Mouse (Mus musculus) intestine, postnatal 0 days (tissue): ENCODE data around the gene Cacybp. TPM values are rescaled to one million over a fixed set of nuclear protein-coding genes. Genes with fewer than 3 reads are reported as not detected.

ENCODE experiments used
- ATAC-seq: fragments of 200-750 bp; cut with Nextera tagmentation; 2 replicates; pipeline ENCODE4 v1.8.0; 2017; ENCODE audit warnings: mild to moderate bottlenecking, moderate TSS enrichment, moderate library complexity
- H3K27ac ChIP-seq: fragments of 300-500 bp; sonication (generic); 2 replicates; pipeline ENCODE4 v1.5.1; 2014; ENCODE audit warnings: mild to moderate bottlenecking, low read depth, low read length, moderate library complexity
- H3K27me3 ChIP-seq: fragments of 300-500 bp; sonication (generic); replicated peaks from 2 replicates; pipeline ENCODE4 v1.6.1; 2014; ENCODE audit warnings: low read length, mixed read lengths; ENCODE audit not compliant: control insufficient read depth, insufficient read depth
- H3K36me3 ChIP-seq: fragments of 300-500 bp; sonication (generic); 2 replicates; pipeline ENCODE4 v1.6.1; 2014; ENCODE audit warnings: mild to moderate bottlenecking, moderate library complexity; ENCODE audit not compliant: control insufficient read depth, insufficient read depth
- H3K4me1 ChIP-seq: fragments of 300-500 bp; sonication (generic); replicated peaks from 2 replicates; pipeline ENCODE4 v1.6.1; 2014; ENCODE audit warnings: antibody characterized with exemption, low read length, mixed read lengths; ENCODE audit not compliant: control insufficient read depth, insufficient read depth
- H3K4me2 ChIP-seq: fragments of 300-500 bp; sonication (generic); replicated peaks from 2 replicates; pipeline ENCODE4 v1.6.1; 2014; ENCODE audit warnings: low read depth, mild to moderate bottlenecking, moderate library complexity
- H3K4me3 ChIP-seq: fragments of 300-500 bp; sonication (generic); 2 replicates; pipeline ENCODE4 v1.5.1; 2014; ENCODE audit warnings: low read depth, low read length
- H3K9ac ChIP-seq: fragments of 300-500 bp; sonication (generic); 2 replicates; pipeline ENCODE4 v1.6.1; 2014; ENCODE audit warnings: mild to moderate bottlenecking, low read depth, low read length
- H3K9me3 ChIP-seq: fragments of 300-500 bp; sonication (generic); 2 replicates; pipeline ENCODE4 v1.6.1; 2016; ENCODE audit warnings: mixed run types; ENCODE audit not compliant: control insufficient read depth
- CTCF ChIP-seq: sonication (generic); IDR thresholded peaks from 2 replicates; pipeline ENCODE4 v1.5.1; 2016; ENCODE audit warnings: low read depth, mild to moderate bottlenecking, control low read depth, antibody characterized with exemption, moderate library complexity
- WGBS: fragments of 180-500 bp; shearing (Covaris S2); extraction: QIAGEN DNeasy Blood & Tissue Kit; methylation state at CpG from one replicate; pipeline ENCODE4 v1.1.7; 2014; 5-methylcytosine and 5-hydroxymethylcytosine counted together
- polyA plus RNA-seq: library from polyadenylated mRNA; unstranded; fragments of >200 nt; fragmentation: Nextera tagmentation; extraction: Ambion mirVana; gene quantifications from 2 replicates; pipeline ENCODE4 v1.2.1, GENCODE M21; 2015

Gene Cacybp
- polyA plus RNA-seq, 1 experiment from 2014 or later: 104 TPM

DNA sequence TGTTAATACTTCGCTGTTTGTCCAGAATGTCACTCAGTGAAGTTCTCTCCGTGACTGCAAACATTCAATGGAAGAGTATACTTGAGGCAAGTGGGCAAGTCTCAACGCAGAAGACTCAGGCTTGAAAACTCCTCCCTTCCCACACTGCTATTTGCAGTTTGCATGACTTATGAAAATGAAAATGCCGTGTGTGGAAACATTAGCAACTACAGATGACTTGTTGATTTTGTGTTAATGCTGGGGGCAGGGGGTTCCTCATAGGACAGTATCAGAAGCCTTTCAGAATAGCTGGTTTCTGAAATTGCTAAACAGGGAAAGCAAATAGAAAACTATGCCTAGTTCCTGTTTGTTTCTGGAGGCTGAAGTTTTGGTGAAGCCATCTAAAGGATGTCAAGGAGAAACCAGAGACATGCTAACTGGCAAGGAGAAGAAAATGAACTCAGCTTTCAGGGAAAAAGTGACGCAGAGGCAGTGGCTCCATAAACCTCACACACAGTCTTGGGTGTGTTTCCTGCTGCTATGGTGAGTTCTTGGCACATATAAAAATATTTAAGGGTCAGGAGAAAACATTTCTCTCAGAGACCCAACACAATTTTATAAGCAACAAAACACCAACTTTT, 38.8 kb upstream of the Cacybp start:
- Histone ChIP-seq H3K27ac (no peak overlapping the region), H3K36me3 (no peaks in the 10 kb centered on the region)
- WGBS: 71% methylated on average over 5 of the region's 5 CpGs

DNA sequence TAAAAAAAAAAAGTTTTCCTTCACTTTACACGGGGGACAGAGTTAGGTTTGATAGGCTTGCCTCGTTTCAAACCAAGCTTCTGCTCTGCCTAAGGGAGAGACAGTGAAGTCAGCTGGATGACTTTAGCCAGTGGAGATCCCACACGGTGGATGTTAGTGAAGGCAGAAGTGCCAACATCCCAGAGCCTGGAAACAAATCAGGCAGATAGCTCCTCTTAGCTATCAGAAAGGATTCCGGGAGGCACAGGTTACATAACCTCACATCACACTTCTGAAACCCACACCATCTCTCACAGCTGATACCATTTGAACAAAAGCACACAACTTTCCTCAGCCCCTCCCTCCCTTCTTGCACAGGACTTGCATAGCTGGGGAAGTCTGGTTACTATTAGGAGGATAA, 38.1 kb upstream of the Cacybp start:
- no peak overlapping the region for H3K9ac ChIP-seq
- H3K4me2 ChIP-seq: no peak overlapping the region
- no peak for TF ChIP-seq CTCF
- H3K9me3 ChIP-seq: no peaks in the 10 kb centered on the region
- WGBS: 70% methylated on average over 4 of the region's 4 CpGs
- H3K27ac ChIP-seq: no peak overlapping the region
- H3K36me3 ChIP-seq: no peaks in the 10 kb centered on the region
- no peak for ATAC-seq
- H3K4me3 ChIP-seq: no peak overlapping the region
- no peaks in the 10 kb centered on the region for H3K4me1 ChIP-seq
- no peaks in the 10 kb centered on the region for H3K27me3 ChIP-seq

More for the DNA sequence above, 38.8 kb upstream of the Cacybp start:
- Histone ChIP-seq H3K4me3 (no peak overlapping the region), H3K4me2 (no peak overlapping the region), H3K9ac (no peak overlapping the region), H3K4me1 (no peaks in the 10 kb centered on the region), H3K9me3 (no peaks in the 10 kb centered on the region), H3K27me3 (no peaks in the 10 kb centered on the region)
- TF ChIP-seq CTCF: no peak
- ATAC-seq: no peak

- ATAC-seq: no peak
- Histone ChIP-seq H3K9ac (no peak overlapping the region), H3K4me3 (no peak overlapping the region), H3K27me3 (no peaks in the 10 kb centered on the region), H3K9me3 (no peaks in the 10 kb centered on the region), H3K4me2 (no peak overlapping the region), H3K4me1 (no peaks in the 10 kb centered on the region), H3K36me3 (no peaks in the 10 kb centered on the region), H3K27ac (no peak overlapping the region)
- WGBS: 66% methylated on average over 3 of the region's 3 CpGs
- TF ChIP-seq CTCF: no peak
Measured at GRCm38 (mm10) chr1:160249786-160250185, 37.1 kb upstream of the Cacybp start.

DNA sequence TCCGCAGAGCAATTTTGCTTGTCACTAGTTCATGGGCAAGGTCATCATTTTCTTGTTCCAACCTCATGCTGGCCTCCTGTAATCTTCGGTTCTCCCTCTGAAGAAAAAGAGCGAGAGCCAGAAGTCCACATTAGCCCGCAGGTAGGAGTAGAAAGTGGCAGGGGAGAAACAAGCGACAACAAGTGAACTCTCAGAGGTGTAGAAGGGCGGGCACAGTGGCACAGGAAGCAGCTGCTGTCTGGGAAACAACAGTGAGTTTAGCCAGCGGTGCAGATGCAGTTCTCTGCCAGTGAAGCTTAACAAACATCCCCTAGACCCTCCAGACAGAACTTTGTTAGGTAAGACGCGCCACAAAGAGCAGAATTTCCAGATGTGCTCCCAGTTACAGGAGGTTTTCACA, 34.8 kb upstream of the Cacybp start:
- no peak for TF ChIP-seq CTCF
- Histone ChIP-seq H3K4me2 (no peak overlapping the region), H3K9ac (no peak overlapping the region), H3K27me3 (no peaks in the 10 kb centered on the region), H3K27ac (no peak overlapping the region), H3K36me3 (no peaks in the 10 kb centered on the region), H3K4me1 (no peaks in the 10 kb centered on the region), H3K9me3 (no peaks in the 10 kb centered on the region), H3K4me3 (no peak overlapping the region)
- ATAC-seq: no peak
- 84% methylated on average over 9 of the region's 9 CpGs for WGBS

- no peak for TF ChIP-seq CTCF
- Histone ChIP-seq H3K36me3 (no peaks in the 10 kb centered on the region), H3K4me1 (no peaks in the 10 kb centered on the region), H3K9me3 (no peaks in the 10 kb centered on the region), H3K27ac (no peak overlapping the region), H3K27me3 (no peaks in the 10 kb centered on the region), H3K9ac (no peak overlapping the region), H3K4me2 (no peak overlapping the region), H3K4me3 (no peak overlapping the region)
- no peak for ATAC-seq
- 58% methylated on average over 4 of the region's 4 CpGs for WGBS
Measured at GRCm38 (mm10) chr1:160246844-160247243, 34.2 kb upstream of the Cacybp start.

DNA sequence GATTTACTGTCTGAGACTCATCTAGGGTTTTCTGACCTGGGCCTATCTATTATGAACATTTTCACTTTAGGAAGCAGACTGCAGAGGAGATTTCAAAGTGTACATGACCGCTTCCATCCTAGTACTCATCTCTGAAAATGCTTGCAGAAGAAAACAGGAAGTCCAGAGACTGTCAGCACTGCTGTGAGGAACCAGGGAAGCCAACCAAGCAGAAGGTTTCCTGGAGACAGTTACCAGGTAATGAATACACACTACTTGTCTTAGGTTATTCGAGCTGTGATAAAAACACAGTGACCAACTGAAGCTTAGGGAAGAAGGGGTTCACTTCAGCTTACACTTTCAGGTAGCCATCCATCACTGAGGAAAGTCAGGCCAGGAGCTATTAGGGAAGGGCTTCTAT, 33.3 kb upstream of the Cacybp start:
- no peaks in the 10 kb centered on the region for H3K27me3 ChIP-seq
- WGBS: 64% methylated on average over 2 of the region's 2 CpGs
- no peaks in the 10 kb centered on the region for H3K36me3 ChIP-seq
- H3K9me3 ChIP-seq: no peaks in the 10 kb centered on the region
- no peaks in the 10 kb centered on the region for H3K4me1 ChIP-seq
- H3K27ac ChIP-seq: no peak overlapping the region
- no peak for ATAC-seq
- TF ChIP-seq CTCF: no peak
- H3K4me3 ChIP-seq: no peak overlapping the region
- no peak overlapping the region for H3K4me2 ChIP-seq
- H3K9ac ChIP-seq: no peak overlapping the region

DNA sequence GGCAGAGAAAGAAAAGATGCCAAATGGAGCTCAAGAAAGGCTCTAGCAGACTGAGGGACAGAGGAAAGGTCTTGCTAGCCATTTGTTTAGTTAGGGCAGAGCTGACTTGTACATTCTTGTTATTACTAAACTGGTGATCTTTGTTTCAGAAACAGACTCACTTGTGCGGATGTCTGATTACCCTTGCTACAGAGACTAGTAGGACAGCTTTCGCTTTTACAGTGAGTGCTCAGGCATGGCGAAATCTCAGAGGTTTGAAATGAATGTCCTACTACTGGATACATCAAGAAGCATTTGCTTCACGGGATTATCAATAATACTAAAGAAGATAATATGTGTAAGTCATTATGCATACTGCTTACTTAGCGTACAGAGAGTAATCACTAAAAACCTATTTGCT, 32.0 kb upstream of the Cacybp start:
- no peak overlapping the region for H3K4me2 ChIP-seq
- H3K27ac ChIP-seq: no peak overlapping the region
- H3K9ac ChIP-seq: no peak overlapping the region
- no peak for TF ChIP-seq CTCF
- no peaks in the 10 kb centered on the region for H3K4me1 ChIP-seq
- ATAC-seq: no peak
- no peak overlapping the region for H3K4me3 ChIP-seq
- no peaks in the 10 kb centered on the region for H3K27me3 ChIP-seq
- H3K9me3 ChIP-seq: no peaks in the 10 kb centered on the region
- WGBS: 78% methylated on average over 5 of the region's 5 CpGs
- H3K36me3 ChIP-seq: no peaks in the 10 kb centered on the region
